Mouse (Mus musculus): ENCODE measurements around the gene Gm973. TPM values are rescaled to one million over a fixed set of nuclear protein-coding genes. Genes with fewer than 3 reads are reported as not detected.

Gene Gm973
- polyA plus RNA-seq, 1 experiment from 2014 or later: 0.35 TPM

GRCm38 (mm10) chr1:59668871-59669270 lies 152.8 kb downstream of the Gm973 start:
- 76% methylated on average over 2 of the region's 2 CpGs for WGBS
- no peaks in the 10 kb centered on the region for H3K9me3 ChIP-seq (replicated peaks; ENCODE audit: control insufficient read depth, low read length)
- H3K27ac ChIP-seq (ENCODE audit: low read length): no peak overlapping the region
- H3K27me3 ChIP-seq (ENCODE audit: control insufficient read depth, insufficient read depth, low read length): no peaks in the 10 kb centered on the region
- H3K4me3 ChIP-seq (replicated peaks; ENCODE audit: low read length): no peak overlapping the region
- peaks cover 7% of the 10 kb centered on the region for H3K4me1 ChIP-seq (ENCODE audit: control insufficient read depth, insufficient read depth, low read length)
- H3K36me3 ChIP-seq (ENCODE audit: control insufficient read depth, insufficient read depth, low read length): no peaks in the 10 kb centered on the region; the same call in 1 of the 2 replicates
- H3K9ac ChIP-seq (ENCODE audit: low read length): no peak overlapping the region
- H3K4me2 ChIP-seq (ENCODE audit: low read depth, low read length): peak overlapping the region; percentile 67
- ATAC-seq (ENCODE audit: insufficient read depth, low FRiP score): no peak

GRCm38 (mm10) chr1:59669962-59670630 lies 154.0 kb downstream of the Gm973 start:
- under 1% methylated on average over 45 of the region's 54 CpGs for WGBS
- H3K4me1 ChIP-seq (ENCODE audit: control insufficient read depth, insufficient read depth, low read length): peaks cover 7% of the 10 kb centered on the region

GRCm38 (mm10) chr1:59670641-59671168 lies 154.6 kb downstream of the Gm973 start, which contains the start of gene Sumo1:
Sumo1 (minus strand) TSS chr1:59670834.
- Histone ChIP-seq H3K4me3 (replicated peaks; ENCODE audit: low read length) (peak within 1 kb of the TSS; percentile 99), H3K4me1 (ENCODE audit: control insufficient read depth, insufficient read depth, low read length) (peaks cover 7% of the 10 kb centered on the region), H3K27ac (ENCODE audit: low read length) (peak within 1 kb of the TSS; percentile 93), H3K36me3 (ENCODE audit: control insufficient read depth, insufficient read depth, low read length) (no peaks in the 10 kb centered on the region; the same call in 1 of the 2 replicates), H3K9me3 (replicated peaks; ENCODE audit: control insufficient read depth, low read length) (no peaks in the 10 kb centered on the region), H3K4me2 (ENCODE audit: low read depth, low read length) (peak within 1 kb of the TSS; percentile 88), H3K27me3 (ENCODE audit: control insufficient read depth, insufficient read depth, low read length) (no peaks in the 10 kb centered on the region), H3K9ac (ENCODE audit: low read length) (peak within 1 kb of the TSS; percentile 98)
- peak; percentile 93 for ATAC-seq (ENCODE audit: insufficient read depth, low FRiP score)
- 0% methylated on average over 36 of the region's 36 CpGs for WGBS

More at GRCm38 (mm10) chr1:59669962-59670630, 154.0 kb downstream of the Gm973 start:
- Histone ChIP-seq H3K9ac (ENCODE audit: low read length) (peak overlapping the region; percentile 98), H3K36me3 (ENCODE audit: control insufficient read depth, insufficient read depth, low read length) (no peaks in the 10 kb centered on the region; the same call in 1 of the 2 replicates), H3K27ac (ENCODE audit: low read length) (peak overlapping the region; percentile 93), H3K4me2 (ENCODE audit: low read depth, low read length) (peak overlapping the region; percentile 67), H3K4me3 (replicated peaks; ENCODE audit: low read length) (peak overlapping the region; percentile 99), H3K27me3 (ENCODE audit: control insufficient read depth, insufficient read depth, low read length) (no peaks in the 10 kb centered on the region), H3K9me3 (replicated peaks; ENCODE audit: control insufficient read depth, low read length) (no peaks in the 10 kb centered on the region)
- peak; percentile 68; the same call in 1 of the 2 replicates for ATAC-seq (ENCODE audit: insufficient read depth, low FRiP score)

- WGBS: 94% methylated on average over 2 of the region's 2 CpGs
- Histone ChIP-seq H3K9ac (ENCODE audit: low read length) (no peak overlapping the region), H3K27ac (ENCODE audit: low read length) (no peak overlapping the region), H3K9me3 (replicated peaks; ENCODE audit: control insufficient read depth, low read length) (no peaks in the 10 kb centered on the region), H3K4me2 (ENCODE audit: low read depth, low read length) (no peak overlapping the region), H3K27me3 (ENCODE audit: control insufficient read depth, insufficient read depth, low read length) (no peaks in the 10 kb centered on the region), H3K4me1 (ENCODE audit: control insufficient read depth, insufficient read depth, low read length) (peaks cover 3% of the 10 kb centered on the region), H3K4me3 (replicated peaks; ENCODE audit: low read length) (no peak overlapping the region), H3K36me3 (ENCODE audit: control insufficient read depth, insufficient read depth, low read length) (no peaks in the 10 kb centered on the region)
- ATAC-seq (ENCODE audit: insufficient read depth, low FRiP score): no peak
Observed at GRCm38 (mm10) chr1:59673661-59674060, 157.6 kb downstream of the Gm973 start.

- peak overlapping the region; percentile 79 for H3K4me2 ChIP-seq (ENCODE audit: low read depth, low read length)
- no peaks in the 10 kb centered on the region for H3K27me3 ChIP-seq (ENCODE audit: control insufficient read depth, insufficient read depth, low read length)
- WGBS: 8% methylated on average over 11 of the region's 11 CpGs
- ATAC-seq (ENCODE audit: insufficient read depth, low FRiP score): peak; percentile 42; the same call in 1 of the 2 replicates
- H3K27ac ChIP-seq (ENCODE audit: low read length): peak overlapping the region; percentile 88
- H3K9ac ChIP-seq (ENCODE audit: low read length): peak overlapping the region; percentile 72
- peak overlapping the region; percentile 94 for H3K4me3 ChIP-seq (replicated peaks; ENCODE audit: low read length)
- no peaks in the 10 kb centered on the region for H3K9me3 ChIP-seq (replicated peaks; ENCODE audit: control insufficient read depth, low read length)
- peaks cover 16% of the 10 kb centered on the region for H3K4me1 ChIP-seq (ENCODE audit: control insufficient read depth, insufficient read depth, low read length)
- no peaks in the 10 kb centered on the region for H3K36me3 ChIP-seq (ENCODE audit: control insufficient read depth, insufficient read depth, low read length)
Observed at GRCm38 (mm10) chr1:59683926-59684818, 168.1 kb downstream of the Gm973 start.

GRCm38 (mm10) chr1:59684819-59685755 lies 169.0 kb downstream of the Gm973 start, which contains the start of gene Nop58:
Nop58 (plus strand) TSS chr1:59684971.
- peak within 1 kb of the TSS; percentile 79 for H3K4me2 ChIP-seq (ENCODE audit: low read depth, low read length)
- H3K9me3 ChIP-seq (replicated peaks; ENCODE audit: control insufficient read depth, low read length): no peaks in the 10 kb centered on the region
- H3K4me3 ChIP-seq (replicated peaks; ENCODE audit: low read length): peak within 1 kb of the TSS; percentile 94
- H3K27ac ChIP-seq (ENCODE audit: low read length): peak within 1 kb of the TSS; percentile 90
- H3K9ac ChIP-seq (ENCODE audit: low read length): peak within 1 kb of the TSS; percentile 88
- ATAC-seq (ENCODE audit: insufficient read depth, low FRiP score): peak; percentile 97
- under 1% methylated on average over 49 of the region's 49 CpGs for WGBS
- H3K4me1 ChIP-seq (ENCODE audit: control insufficient read depth, insufficient read depth, low read length): peaks cover 16% of the 10 kb centered on the region
- H3K27me3 ChIP-seq (ENCODE audit: control insufficient read depth, insufficient read depth, low read length): no peaks in the 10 kb centered on the region
- 0 out of 2 replicates have a peak, but pooled peaks cover 5% of the 10 kb centered on the region for H3K36me3 ChIP-seq (ENCODE audit: control insufficient read depth, insufficient read depth, low read length)

Other genes with a start within 250 kb of the Gm973 start
- gene Fzd7, start 33.8 kb upstream of the Gm973 start, polyA plus RNA-seq (2015; fragmentation: Nextera tagmentation; extraction: Ambion mirVana): 5.3 and 5.8 TPM in 2 replicates
- gene Sumo1, start 154.6 kb downstream of the Gm973 start, polyA plus RNA-seq (2015; fragmentation: Nextera tagmentation; extraction: Ambion mirVana): 272 and 320 TPM in 2 replicates
- 207 and 232 TPM in 2 replicates for gene Nop58, start 168.7 kb downstream of the Gm973 start, polyA plus RNA-seq (2015; fragmentation: Nextera tagmentation; extraction: Ambion mirVana)
- gene Bmpr2, start 247.1 kb downstream of the Gm973 start, polyA plus RNA-seq (2015; fragmentation: Nextera tagmentation; extraction: Ambion mirVana): 7.1 and 7.9 TPM in 2 replicates

Measured in stomach, embryonic 16.5 days (tissue).